Mouse (Mus musculus) embryonic facial prominence, embryonic 15.5 days (tissue): ENCODE measurements at regions not wholly inside any gene's neighbourhood (a gene's known extent, or its start where the extent isn't known, plus 50 kb on each side); places are given as distances from the start of the nearest gene placed in this dataset.
A peak's percentile ranks its signal among the peaks of the same experiment; 100 is the strongest.

ENCODE experiments used
- ATAC-seq: fragments of 200-750 bp; cut with Nextera tagmentation; 2 replicates; pipeline ENCODE4 v1.8.0; 2017; ENCODE audit warnings: low read depth, moderate TSS enrichment; ENCODE audit not compliant: insufficient number of reproducible peaks, low FRiP score, low TSS enrichment
- H3K27ac ChIP-seq: fragments of 300-500 bp; sonication (generic); replicated peaks from 2 replicates; pipeline ENCODE4 v1.5.1; 2015; ENCODE audit warnings: mild to moderate bottlenecking, inconsistent platforms
- H3K27me3 ChIP-seq: fragments of 300-500 bp; sonication (generic); 2 replicates; pipeline ENCODE4 v1.6.1; 2015; ENCODE audit warnings: inconsistent platforms
- H3K36me3 ChIP-seq: fragments of 300-500 bp; sonication (generic); 2 replicates; pipeline ENCODE4 v1.6.1; 2015; ENCODE audit warnings: mild to moderate bottlenecking, inconsistent platforms
- H3K4me1 ChIP-seq: fragments of 300-500 bp; sonication (generic); 2 replicates; pipeline ENCODE4 v1.6.1; 2015; ENCODE audit warnings: inconsistent platforms
- H3K4me2 ChIP-seq: fragments of 300-500 bp; sonication (generic); replicated peaks from 2 replicates; pipeline ENCODE4 v1.6.1; 2015; ENCODE audit warnings: mild to moderate bottlenecking, inconsistent platforms
- H3K4me3 ChIP-seq: fragments of 300-500 bp; sonication (generic); replicated peaks from 2 replicates; pipeline ENCODE4 v1.5.1; 2015; ENCODE audit warnings: mild to moderate bottlenecking, inconsistent platforms
- H3K9ac ChIP-seq: fragments of 300-500 bp; sonication (generic); 2 replicates; pipeline ENCODE4 v1.6.1; 2015; ENCODE audit warnings: inconsistent platforms
- H3K9me3 ChIP-seq: fragments of 300-500 bp; sonication (generic); replicated peaks from 2 replicates; pipeline ENCODE4 v1.6.1; 2016; ENCODE audit warnings: inconsistent platforms
- WGBS: fragments of 180-500 bp; shearing (Covaris S2); methylation state at CpG from one replicate; pipeline ENCODE4 v1.1.7; 2015; 5-methylcytosine and 5-hydroxymethylcytosine counted together

DNA sequence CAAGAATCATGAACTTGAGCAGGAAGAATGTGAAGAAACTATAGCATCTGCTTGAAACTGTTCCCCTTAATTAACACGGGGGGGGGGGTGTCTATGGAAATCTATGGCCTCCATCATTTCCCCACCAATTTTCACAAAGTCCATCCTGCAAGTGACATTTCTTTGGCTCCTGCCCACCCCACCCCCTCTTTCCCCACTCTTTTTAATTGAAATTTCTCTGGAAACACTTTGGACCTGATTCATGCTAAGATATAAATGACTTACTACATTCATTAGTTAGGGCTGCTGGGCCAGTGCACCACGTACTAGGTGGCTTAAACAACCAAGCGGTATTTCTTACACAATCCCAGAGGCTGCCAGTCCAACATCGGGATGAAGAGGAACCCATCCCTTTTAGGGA, 169.4 kb downstream of the Sox9 start:
- no peak overlapping the region for H3K9ac ChIP-seq
- H3K27me3 ChIP-seq = no peaks in the 10 kb centered on the region
- no peak overlapping the region for H3K4me3 ChIP-seq
- no peak overlapping the region for H3K27ac ChIP-seq
- H3K4me1 ChIP-seq = no peaks in the 10 kb centered on the region
- ATAC-seq = no peak
- WGBS = 57% methylated on average over 4 of the region's 4 CpGs
- H3K4me2 ChIP-seq = no peak overlapping the region
- H3K36me3 ChIP-seq = no peaks in the 10 kb centered on the region
- H3K9me3 ChIP-seq = no peaks in the 10 kb centered on the region

GRCm38 (mm10) chr11:112952356-112952755, 170.3 kb downstream of the Sox9 start:
- Histone ChIP-seq H3K9ac (no peak overlapping the region), H3K36me3 (no peaks in the 10 kb centered on the region), H3K4me1 (peaks cover 9% of the 10 kb centered on the region; the same call in 1 of the 2 replicates), H3K27me3 (no peaks in the 10 kb centered on the region), H3K9me3 (no peaks in the 10 kb centered on the region), H3K27ac (no peak overlapping the region), H3K4me3 (no peak overlapping the region), H3K4me2 (no peak overlapping the region)
- 61% methylated on average over 10 of the region's 10 CpGs for WGBS
- no peak for ATAC-seq

GRCm38 (mm10) chr11:112953491-112953890, 171.5 kb downstream of the Sox9 start:
- Histone ChIP-seq H3K9ac (no peak overlapping the region), H3K27ac (no peak overlapping the region), H3K9me3 (no peaks in the 10 kb centered on the region), H3K36me3 (no peaks in the 10 kb centered on the region), H3K27me3 (no peaks in the 10 kb centered on the region), H3K4me3 (no peak overlapping the region), H3K4me2 (no peak overlapping the region), H3K4me1 (peaks cover 11% of the 10 kb centered on the region; the same call in 1 of the 2 replicates)
- no peak for ATAC-seq
- 40% methylated on average over 4 of the region's 4 CpGs for WGBS

GRCm38 (mm10) chr11:112956748-112957440, 174.9 kb downstream of the Sox9 start:
- Histone ChIP-seq H3K4me2 (no peak overlapping the region), H3K4me1 (peaks cover 14% of the 10 kb centered on the region; the same call in 1 of the 2 replicates), H3K9me3 (no peaks in the 10 kb centered on the region), H3K36me3 (no peaks in the 10 kb centered on the region), H3K27ac (no peak overlapping the region), H3K9ac (no peak overlapping the region), H3K4me3 (no peak overlapping the region), H3K27me3 (peaks cover 4% of the 10 kb centered on the region; the same call in 1 of the 2 replicates)
- no peak for ATAC-seq
- WGBS = 46% methylated on average over 5 of the region's 5 CpGs

DNA sequence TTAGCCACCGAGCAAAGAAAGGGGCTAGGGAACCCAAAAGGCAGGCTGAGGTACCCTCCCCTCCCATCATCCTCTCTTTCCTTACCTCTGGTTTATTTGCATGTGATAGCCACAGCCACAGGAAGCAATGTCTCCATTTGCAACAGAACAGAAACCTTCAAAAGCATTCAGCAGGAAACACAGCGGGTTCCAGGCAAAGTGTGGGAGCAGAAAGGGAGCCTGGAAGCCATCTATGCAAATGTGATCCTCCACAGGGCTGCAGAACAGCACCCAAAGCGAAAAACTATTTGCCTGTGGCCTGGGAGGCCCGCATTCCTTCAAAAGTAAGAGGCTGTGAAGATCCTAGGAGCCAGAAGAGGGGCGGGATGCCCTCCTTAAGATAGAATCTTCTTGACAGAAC, 177.6 kb downstream of the Sox9 start:
- Histone ChIP-seq H3K4me3 (no peak overlapping the region), H3K36me3 (no peaks in the 10 kb centered on the region), H3K27ac (no peak overlapping the region), H3K9ac (no peak overlapping the region), H3K27me3 (peaks cover 4% of the 10 kb centered on the region; the same call in 1 of the 2 replicates), H3K4me2 (no peak overlapping the region), H3K9me3 (no peaks in the 10 kb centered on the region), H3K4me1 (peaks cover 14% of the 10 kb centered on the region; the same call in 1 of the 2 replicates)
- WGBS = 25% methylated on average over 5 of the region's 5 CpGs
- ATAC-seq = no peak

GRCm38 (mm10) chr11:112973286-112973685, 191.3 kb downstream of the Sox9 start:
- 38% methylated on average over 8 of the region's 8 CpGs for WGBS
- Histone ChIP-seq H3K4me3 (no peak overlapping the region), H3K27ac (no peak overlapping the region), H3K27me3 (no peaks in the 10 kb centered on the region), H3K4me2 (no peak overlapping the region), H3K36me3 (no peaks in the 10 kb centered on the region), H3K9ac (no peak overlapping the region), H3K4me1 (peaks cover 17% of the 10 kb centered on the region), H3K9me3 (no peaks in the 10 kb centered on the region)
- no peak for ATAC-seq

GRCm38 (mm10) chr11:112974893-112975292, 192.9 kb downstream of the Sox9 start:
- H3K4me3 ChIP-seq = no peak overlapping the region
- 76% methylated on average over 7 of the region's 7 CpGs for WGBS

GRCm38 (mm10) chr11:112976914-112977785, 195.1 kb downstream of the Sox9 start:
- Histone ChIP-seq H3K27ac (no peak overlapping the region; the same call in 1 of the 2 replicates), H3K9me3 (no peaks in the 10 kb centered on the region), H3K4me3 (no peak overlapping the region), H3K36me3 (no peaks in the 10 kb centered on the region), H3K4me1 (peaks cover 29% of the 10 kb centered on the region), H3K27me3 (no peaks in the 10 kb centered on the region), H3K9ac (no peak overlapping the region), H3K4me2 (peak overlapping the region; percentile 10; the same call in 1 of the 2 replicates)
- 18% methylated on average over 12 of the region's 12 CpGs for whole genome bisulfite sequencing
- ATAC-seq = peak; percentile 74

More at GRCm38 (mm10) chr11:112974893-112975292, 192.9 kb downstream of the Sox9 start:
- peaks cover 29% of the 10 kb centered on the region for H3K4me1 ChIP-seq
- no peak overlapping the region for H3K27ac ChIP-seq
- no peak overlapping the region for H3K9ac ChIP-seq
- no peaks in the 10 kb centered on the region for H3K9me3 ChIP-seq
- no peak overlapping the region for H3K4me2 ChIP-seq
- H3K36me3 ChIP-seq = no peaks in the 10 kb centered on the region
- H3K27me3 ChIP-seq = no peaks in the 10 kb centered on the region
- ATAC-seq = no peak

GRCm38 (mm10) chr11:112978884-112979283, 196.9 kb downstream of the Sox9 start:
- no peak for ATAC-seq
- Histone ChIP-seq H3K27me3 (no peaks in the 10 kb centered on the region), H3K4me1 (peaks cover 29% of the 10 kb centered on the region), H3K36me3 (no peaks in the 10 kb centered on the region), H3K9ac (no peak overlapping the region), H3K4me2 (0 out of 2 replicates have a peak overlapping the region, but pooled peaks have one; percentile 11), H3K9me3 (no peaks in the 10 kb centered on the region), H3K27ac (peak overlapping the region; percentile 71), H3K4me3 (no peak overlapping the region)
- WGBS = 38% methylated on average over 6 of the region's 6 CpGs

DNA sequence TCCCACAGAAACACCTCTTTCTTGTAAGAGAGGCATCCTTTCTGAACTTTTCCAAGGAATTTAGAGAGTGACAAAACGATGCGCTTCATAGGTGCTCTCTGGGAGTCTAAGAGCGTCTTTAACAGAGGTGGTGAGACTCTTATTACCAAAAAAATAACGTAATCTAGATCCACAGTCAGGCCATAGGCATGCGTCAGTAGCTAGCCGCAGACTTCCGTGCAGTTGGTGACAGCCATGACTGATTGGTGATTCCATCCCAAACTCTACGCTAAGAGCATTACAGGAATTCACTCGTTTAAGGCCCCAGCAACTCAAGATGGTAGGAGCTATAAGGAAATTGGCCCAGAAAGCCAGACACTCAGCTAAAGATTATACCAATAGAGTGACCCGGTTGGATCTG, 197.4 kb downstream of the Sox9 start:
- Histone ChIP-seq H3K36me3 (no peaks in the 10 kb centered on the region), H3K9me3 (no peaks in the 10 kb centered on the region), H3K9ac (no peak overlapping the region), H3K4me3 (no peak overlapping the region), H3K27me3 (0 out of 2 replicates have a peak, but pooled peaks cover 3% of the 10 kb centered on the region), H3K27ac (no peak overlapping the region), H3K4me2 (no peak overlapping the region), H3K4me1 (peaks cover 29% of the 10 kb centered on the region)
- 67% methylated on average over 10 of the region's 10 CpGs for WGBS
- ATAC-seq = no peak

- H3K4me1 ChIP-seq = peaks cover 37% of the 10 kb centered on the region
These were observed 200.3 kb downstream of the Sox9 start for GRCm38 (mm10) chr11:112982165-112982801.

More at GRCm38 (mm10) chr11:112982165-112982801, 200.3 kb downstream of the Sox9 start:
- H3K9ac ChIP-seq = no peak overlapping the region
- H3K36me3 ChIP-seq = no peaks in the 10 kb centered on the region
- no peak overlapping the region for H3K27ac ChIP-seq
- no peak overlapping the region for H3K4me3 ChIP-seq
- H3K27me3 ChIP-seq = 0 out of 2 replicates have a peak, but pooled peaks cover 10% of the 10 kb centered on the region
- no peak overlapping the region for H3K4me2 ChIP-seq
- no peak for ATAC-seq
- 75% methylated on average over 11 of the region's 11 CpGs for WGBS
- H3K9me3 ChIP-seq = no peaks in the 10 kb centered on the region
